Mouse (Mus musculus): ENCODE measurements around the gene Pold4.

Gene Pold4

DNA sequence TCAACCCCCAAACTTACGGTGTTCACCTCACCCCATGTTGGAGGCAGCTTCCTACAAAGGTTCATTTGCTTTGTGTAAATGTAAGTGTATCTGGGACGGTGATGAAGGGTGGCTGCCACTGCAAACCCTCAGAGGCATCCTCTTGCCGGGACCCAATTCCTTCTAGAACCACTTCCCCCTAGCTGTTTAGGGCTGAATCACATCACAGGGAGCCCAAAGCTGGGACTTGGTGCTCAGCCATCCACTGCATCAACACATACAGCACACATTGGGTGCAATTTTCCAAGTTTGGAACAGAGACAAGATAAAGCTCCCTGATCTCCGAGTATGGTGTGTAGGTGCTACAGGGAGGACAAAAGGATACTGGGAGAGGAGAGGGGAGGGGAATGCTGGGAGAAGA is 26.8 kb upstream of the Pold4 start:
- no peak for DNase-seq

DNA sequence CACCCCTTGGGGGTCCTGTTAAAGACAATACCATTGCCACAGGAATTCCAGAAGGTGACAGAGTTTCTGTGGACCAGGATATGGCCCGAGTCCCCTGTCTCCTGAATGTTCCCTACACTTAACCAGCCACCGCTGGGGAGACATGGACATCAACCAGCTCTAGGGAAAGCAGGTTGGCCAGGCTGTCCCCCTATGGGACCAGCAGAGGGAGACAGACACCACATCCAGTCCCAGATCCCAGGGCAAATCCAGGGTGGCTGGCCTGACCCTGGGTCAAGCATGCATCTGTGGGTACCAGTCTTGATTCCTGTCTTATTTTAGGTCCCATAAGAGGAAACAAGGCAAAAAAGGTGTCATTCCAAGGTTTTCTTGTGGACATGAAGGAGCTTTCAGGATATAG is 24.7 kb upstream of the Pold4 start:
- peak; percentile 79 for DNase-seq

DNA sequence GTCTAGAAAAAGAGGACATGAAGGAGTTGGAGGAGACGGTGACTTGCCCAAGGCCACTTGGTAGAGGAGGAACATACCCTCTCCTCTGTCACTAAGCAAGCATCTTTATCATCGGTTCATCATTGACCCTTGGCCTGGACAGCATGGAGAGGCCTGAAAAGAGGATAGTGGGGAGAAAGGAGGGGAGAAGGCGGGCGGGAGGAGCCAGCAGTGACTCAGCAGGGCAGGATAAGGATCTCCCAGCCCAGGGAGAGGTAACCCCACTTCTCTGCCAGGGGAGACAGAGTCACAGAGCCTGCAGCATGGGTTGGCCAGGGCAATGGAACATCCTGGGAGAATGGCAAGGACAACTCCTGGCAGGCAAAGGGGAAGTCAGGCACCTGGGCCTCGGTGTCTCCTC is 23.1 kb upstream of the Pold4 start:
- no peak for DNase-seq

DNA sequence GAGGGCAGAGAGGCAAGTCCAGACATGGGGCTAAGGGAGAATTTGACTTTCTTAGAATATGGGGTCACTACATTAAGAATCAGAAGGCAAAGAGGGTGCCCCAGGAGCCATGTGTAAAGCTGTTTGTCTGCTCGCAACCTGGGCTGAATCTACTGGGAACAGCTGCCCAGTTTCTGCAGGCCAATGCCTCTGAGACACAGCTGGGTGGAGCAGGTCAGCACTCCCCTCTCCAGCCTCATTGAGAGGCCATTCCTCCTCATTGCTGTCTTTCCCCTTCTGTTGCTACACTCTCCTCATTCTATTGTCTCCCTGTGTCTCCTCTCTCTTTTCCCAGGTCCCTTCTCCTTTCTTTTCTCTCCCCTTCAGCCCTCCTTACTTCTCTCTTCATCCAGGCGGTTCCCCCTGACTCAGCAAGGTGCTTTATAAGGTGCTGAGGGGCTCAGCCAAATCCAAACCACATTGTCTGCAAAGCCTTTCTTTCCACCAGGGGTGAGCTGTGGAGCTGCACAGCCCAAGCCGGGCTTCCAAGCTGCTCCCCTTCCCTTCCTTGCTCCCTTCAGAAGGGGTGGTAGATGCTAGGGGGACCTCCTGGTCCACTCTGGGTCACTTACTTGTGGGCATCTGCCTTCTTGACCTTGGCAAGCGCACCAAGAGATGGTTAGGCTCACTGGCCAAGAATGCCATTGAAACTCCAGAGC is 19.7 kb upstream of the Pold4 start:
- DNase-seq, result no peak

DNA sequence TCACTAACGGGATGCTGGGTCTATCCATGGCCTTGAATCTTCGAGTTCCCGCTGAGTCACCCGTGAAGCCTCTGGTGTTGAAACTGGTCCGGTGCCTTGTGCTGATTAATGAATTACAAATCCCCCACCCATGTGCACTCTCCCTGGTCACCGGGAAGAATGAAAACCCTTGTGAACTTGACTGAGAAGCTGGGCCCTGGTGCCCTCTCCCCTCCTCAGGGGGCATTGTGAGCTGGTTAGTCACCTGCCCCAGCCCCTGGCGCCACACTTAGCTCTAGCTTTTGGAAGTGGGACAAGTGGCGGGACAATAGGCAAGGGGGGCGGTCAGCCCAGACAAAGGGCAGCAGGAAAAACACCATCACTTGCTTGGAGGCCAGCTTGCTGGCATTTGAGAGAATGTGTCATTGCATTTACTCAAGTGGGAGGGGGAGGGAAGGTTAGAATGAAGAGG is 18.1 kb upstream of the Pold4 start:
- DNase-seq, result peak; percentile 75

DNA sequence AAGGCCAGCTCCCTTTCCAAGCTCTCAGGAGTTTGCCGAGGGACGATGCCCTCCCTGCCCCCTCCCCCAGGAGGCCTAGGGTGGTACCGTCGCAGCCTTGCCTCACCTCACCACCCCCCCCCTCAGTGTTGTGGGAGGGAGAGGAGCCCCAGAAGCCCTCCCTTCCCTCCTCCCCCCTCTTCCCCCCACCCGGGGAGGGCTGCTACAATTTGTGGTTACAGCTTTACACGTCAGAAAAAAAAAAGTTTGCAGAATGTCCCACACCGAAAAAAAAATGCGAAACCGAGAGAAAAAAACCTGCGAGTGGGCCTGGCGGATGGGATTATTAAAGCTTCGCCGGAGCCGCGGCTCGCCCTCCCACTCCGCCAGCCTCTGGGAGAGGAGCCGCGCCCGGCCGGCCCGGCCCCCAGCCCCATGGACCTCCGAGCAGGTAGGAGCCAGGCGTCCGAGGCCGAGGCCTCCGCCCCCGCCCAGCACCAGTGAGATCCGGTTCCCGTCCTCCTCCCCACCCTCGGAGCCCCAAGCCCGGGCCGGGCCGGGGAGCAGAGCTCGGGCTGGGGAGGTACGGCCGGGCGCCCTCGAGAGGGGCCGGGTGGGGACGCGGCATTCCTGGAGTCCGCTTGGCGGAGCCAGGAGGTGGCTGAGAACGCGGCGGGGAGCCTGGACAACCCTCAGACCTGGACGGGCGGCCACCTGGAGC is 17.5 kb upstream of the Pold4 start, which contains the start of the genes Clcf1 and AC109138.7:
Gene Clcf1 (plus strand): TSS at position 168 of the 700 bp plus-strand sequence.
Gene AC109138.7 (plus strand): TSS at position 287 of the 700 bp plus-strand sequence.
- no peak for DNase-seq

DNA sequence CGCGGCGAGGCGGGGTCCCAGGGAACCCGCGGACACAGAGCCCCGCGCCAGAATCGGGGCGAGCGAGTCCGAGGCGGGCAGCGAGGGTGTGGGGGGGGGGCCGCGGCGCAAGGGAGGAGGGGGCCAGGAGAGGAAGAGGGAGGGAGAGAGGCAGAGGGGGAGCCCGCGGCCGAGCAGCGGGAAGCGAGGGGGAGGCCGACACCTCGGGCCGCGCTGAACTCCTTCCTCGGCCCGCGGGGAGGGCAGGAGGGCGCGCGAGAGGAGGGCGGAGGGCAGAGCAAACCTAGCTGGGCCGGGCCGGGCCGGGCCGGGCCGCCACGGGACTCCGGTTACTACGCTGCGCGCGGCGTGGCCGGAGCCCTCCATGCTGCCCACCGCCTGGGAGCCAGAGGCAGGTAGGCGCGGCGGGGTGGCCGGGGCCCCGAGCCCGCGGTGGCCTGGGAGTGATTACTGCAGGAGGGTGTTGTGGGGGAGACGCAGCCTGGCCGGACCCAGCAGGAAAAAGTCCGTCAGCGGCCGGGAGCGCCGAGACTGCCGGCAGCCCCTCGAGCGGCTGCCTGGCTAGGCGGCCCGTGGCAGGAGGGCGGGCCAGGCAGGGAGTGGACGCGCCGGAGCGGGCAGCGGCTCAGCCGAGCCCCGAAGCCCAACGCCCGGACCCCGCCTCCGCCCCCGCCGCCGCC is 16.8 kb upstream of the Pold4 start:
- no peak for DNase-seq

DNA sequence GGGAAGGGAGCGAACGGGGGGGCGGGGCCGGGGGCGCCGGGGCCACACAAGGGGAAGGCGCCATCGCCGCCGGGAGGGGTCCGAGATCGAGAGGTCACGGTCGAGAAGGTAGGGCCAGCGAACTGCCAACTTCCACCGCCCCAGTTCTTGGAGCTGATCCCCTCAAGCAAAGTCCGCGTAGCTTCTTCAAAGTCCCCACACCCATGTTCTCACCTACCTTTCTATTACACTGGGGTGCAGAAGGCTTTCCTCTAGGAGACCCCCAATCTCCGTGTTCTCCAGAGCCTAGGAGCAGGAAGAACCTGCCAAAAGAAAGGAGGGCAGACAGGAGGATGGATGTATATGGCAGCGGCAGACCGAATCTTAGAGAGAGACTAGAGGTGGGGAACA is 16.3 kb upstream of the Pold4 start:
- no peak for DNase-seq

DNA sequence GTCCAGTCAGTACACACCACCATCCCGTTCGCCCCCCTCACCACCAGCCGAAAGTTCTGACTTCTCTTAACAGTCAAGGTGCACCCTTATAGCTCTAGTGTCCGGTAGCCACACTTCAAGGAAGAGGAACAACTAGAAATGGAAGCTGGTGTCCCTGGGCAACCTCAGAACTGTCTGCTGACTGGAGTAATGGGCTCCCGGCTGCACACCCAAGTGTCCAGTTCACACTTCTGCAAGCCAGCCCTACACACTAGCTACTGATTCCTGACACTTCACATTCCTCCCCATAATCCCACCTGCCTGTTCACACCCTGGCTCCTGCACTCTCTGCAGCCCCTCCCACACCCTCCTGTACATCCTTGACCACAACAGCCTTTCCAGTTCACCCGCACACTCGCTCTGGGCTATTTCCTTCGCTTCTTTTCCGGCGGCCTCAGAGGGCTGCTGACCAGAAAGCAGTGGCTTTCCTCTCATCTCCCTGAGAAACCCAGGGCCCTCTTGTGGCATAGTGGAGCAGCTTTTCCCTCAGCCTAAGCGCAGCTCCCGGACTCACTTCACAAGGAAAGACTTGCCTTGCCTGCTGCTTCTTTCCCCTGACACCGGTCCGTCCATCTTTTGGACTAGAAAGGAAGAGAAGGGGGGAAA is 15.5 kb upstream of the Pold4 start:
- DNase-seq, result no peak

DNA sequence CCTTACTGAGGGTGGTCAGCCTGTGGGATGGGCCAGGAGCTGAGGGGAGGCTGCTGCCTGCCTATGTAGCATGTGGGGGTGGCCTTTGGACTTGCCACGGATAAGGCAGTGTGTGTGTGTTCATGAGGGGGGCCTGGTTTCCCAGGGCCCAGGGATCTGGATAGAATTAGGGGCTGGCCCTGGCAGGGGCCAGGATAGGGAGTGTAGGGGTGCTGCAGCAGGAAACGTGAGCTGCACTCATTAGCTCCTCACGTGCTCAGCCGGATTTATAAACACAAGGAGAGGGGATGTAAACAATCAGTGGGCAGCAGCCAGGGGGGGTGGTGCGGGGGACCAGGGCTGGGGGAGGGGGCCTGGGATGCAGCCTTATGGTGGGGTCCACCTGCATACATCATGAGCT is 14.6 kb upstream of the Pold4 start:
- no peak for DNase-seq

DNA sequence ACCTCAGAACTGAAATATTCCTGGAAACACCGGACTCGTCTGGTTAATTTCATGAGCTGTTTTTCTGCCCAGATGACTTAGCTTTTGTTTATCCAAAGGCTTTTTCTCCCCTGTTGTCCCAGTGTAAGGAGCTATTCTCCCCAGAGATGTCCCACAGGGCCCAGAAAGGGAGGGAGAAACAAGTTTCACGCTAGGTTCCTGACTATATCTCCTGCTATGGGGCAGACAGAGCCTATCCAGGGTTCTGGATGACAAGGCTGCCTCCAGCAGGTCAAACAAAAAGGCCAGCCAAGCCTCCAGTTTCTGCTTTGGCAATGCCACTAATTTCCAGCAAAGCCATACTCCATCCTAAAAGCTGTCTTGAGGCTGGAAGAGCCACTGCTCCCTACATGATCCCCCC is 13.8 kb upstream of the Pold4 start:
- no peak for DNase-seq

DNA sequence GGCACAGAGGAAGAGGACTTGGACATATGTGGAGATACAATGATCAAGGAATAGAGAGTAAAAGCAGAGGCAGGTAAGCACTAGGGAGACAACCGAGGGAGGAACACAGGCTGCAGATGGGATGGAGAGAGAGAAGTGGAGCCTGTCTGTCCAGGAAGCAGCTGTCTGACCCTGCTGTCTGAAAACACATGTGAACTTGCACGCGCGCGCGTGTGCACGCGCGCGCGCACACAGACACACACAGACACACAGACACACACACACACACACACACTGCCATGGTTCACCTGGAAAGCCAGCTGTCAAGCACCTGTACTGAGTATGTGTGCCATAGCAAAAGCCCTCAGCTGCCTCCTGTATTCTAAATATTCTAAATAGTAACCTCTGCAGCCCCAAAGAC is 13.4 kb upstream of the Pold4 start:
- DNase-seq, result no peak

DNA sequence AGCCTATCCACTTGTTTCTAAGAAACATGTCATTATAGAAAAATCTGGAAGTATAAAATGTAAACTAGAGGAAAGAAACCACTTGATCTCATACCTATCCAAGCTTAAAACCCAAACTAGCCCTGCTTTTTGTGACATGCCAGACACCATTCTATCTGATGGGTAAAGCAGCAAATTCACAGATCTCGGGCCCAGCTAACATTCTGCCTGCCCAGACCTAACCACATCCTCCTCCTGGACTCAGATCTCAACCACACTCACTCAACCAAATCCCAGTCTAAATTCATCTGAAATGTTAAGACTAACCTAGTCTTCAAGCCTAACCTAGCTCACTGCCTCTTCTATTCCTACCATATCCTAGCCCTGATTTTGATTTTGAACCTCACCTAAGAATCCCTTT is 12.9 kb upstream of the Pold4 start:
- DNase-seq, result no peak

DNA sequence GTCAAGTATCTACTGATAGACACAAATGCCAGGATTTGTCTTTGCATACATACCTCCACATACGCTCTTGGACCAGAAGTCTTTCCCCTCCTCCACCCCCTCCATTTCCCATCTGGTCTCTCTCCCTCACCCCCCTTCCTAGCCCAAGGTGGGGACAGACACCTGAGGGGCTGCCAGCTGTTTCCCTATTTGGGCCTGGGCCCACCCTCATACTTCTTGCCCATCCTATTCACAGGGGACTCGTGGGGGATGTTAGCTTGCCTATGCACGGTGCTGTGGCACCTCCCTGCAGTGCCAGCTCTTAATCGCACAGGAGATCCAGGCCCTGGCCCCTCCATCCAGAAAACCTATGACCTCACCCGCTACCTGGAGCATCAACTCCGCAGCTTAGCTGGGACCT is 11.8 kb upstream of the Pold4 start:
- no peak for DNase-seq

DNA sequence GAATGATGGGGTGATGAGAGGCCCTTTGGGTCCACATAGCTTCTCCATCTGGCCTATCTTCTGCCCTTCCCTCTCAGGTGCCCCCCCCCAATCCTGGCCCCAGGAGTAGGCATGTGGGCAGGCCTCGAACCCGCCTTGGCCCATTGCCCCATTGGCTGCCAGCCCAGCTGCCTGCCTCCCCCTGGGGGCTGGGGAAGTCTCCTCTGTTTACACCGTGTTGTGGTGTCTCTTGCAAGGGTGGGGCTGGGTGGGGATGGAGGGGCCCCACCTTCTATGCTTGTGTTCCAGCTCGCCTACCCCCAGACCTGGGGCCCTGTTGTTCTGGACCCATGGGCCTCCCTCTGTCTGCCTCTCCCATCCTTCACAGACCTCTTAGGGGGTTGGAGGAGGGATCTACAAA is 11.3 kb upstream of the Pold4 start:
- no peak for DNase-seq

DNA sequence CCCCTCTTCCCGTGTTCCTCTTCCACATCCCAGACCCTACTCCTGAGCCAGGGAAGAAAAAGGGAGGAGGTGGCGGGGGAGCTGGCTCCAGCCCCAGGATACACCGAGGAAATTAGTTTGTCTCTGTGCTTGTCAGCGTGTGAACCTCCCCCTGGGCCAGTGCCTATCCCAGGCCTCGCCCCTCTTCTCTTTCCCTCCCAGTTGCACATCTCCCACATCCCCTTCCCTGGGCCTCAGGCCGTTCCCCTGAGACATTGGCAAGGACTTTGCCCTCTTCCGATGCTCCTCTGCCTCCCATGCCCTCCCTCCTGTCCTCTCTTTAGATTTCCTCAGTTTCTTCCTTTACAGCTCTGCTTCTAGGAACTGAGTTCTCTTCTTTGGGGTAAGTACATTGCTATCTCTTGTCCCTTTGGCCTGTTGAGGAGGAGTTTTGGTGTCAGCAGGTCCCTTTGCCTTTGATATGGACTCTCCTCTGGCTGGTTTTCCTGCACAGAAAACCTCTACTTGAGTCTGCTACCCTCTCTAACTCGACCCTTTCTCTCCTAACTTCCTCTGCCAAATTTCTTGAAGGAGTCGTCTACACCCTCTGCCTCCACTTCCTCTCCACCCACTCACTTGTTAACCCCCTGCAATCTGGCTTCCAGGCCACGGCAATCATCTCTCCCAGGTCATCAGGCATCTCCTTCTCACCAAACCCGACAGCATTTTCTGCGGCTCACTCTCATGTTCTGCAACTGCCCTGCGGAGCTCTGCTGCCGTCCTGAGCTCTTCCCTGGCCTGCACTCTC is 10.5 kb upstream of the Pold4 start:
- no peak for DNase-seq

DNA sequence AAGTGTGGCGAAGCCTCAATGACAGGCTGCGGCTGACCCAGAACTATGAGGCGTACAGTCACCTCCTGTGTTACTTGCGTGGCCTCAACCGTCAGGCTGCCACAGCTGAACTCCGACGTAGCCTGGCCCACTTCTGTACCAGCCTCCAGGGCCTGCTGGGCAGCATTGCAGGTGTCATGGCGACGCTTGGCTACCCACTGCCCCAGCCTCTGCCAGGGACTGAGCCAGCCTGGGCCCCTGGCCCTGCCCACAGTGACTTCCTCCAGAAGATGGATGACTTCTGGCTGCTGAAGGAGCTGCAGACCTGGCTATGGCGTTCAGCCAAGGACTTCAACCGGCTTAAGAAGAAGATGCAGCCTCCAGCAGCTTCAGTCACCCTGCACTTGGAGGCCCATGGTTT is 9.5 kb upstream of the Pold4 start:
- peak; percentile 64 for DNase-seq

DNA sequence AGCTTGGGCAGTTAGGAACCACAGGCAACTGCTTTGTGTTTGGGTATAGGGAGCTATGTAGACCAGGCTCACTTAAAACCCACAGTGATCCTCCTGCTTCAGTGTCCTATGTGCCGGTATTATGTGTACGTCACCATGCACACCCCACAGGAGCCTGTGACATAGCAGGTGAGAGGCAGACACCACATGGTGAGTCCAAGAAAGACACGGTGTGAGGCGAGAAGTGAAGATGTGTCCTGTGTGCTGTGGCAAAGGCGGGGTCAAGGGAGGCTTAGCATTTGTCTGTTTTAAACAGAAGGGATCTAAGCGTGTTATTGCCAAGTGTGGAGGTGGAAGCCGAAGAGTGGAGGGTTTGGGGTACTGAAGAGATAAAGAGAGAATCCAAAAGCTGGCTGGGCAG is 4.9 kb upstream of the Pold4 start:
- no peak for DNase-seq

DNA sequence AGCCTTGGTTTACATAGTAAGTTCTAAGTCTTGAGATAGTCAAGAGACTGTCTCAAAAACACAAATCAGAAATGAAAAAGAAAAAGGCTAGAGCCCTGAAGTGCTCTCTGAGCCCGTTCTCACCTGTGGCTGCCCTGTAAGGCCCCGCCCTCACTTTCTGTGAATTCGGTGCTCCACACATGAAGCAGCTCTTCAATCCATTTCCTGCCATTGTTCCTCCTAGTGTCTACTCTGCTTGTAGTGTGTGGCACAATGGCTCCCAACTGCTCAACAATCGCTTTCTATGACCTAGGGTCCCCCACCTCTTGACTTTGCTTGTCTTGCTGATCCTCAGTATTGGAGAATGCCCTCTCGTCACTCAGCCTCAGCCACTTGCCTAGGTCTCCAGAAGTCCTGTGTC is 4.3 kb upstream of the Pold4 start:
- no peak for DNase-seq

DNA sequence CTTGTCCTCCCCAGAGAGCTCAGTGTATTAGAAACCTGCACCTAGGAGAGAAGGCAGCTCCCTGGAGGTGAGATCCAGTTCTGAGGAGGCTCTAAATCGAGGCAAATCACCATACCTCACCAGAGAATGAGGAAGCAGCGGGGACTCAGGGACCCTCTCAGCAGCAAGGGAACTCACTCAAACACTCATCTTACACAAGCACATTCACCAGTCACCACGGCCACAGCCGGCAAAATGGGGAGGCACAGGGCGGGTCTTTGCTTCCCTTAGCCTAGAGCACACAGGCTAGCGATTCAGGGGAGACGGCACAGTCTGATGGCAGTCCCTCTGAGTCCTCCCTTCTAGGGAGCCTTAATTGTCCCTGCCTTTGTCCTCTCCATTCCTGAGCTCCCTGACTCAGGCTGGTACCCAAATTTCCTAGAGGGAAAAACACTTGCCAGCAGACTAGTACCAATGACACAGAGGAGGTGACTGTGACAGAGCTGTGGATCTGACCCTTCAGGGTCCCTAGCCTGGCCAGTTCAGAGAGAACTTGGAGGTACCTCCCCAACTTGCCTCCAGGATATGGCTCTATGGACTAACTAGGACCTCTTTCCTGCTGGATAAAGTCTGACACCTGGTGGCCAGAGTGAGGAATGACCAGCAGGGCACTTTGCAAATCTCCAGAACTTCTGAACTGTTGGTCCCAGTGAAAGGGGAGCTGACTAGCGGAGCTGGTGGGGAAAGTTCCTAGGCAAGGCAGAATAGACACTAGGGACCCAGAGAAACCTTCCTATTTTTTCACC is 3.6 kb upstream of the Pold4 start:
- peak; percentile 67 for DNase-seq

DNA sequence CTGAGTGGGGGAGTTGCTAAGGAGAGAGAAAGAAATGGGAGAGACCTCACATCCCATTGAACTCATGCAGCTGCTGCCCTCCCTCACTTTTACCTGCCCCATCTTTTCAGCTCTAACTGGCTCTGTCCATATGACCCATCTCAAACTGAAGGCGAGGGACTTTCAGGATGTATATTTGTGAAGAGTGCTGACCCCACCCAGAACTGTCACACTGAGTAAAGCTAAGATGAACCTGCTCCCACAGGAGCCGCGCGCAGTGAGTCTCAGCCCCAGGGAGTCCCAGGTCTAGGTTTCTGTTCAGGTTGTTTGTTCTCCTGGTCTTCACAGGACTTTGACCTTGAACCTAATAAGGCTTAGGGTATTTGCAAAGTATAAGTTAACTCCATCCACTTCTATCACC is 2.8 kb upstream of the Pold4 start:
- no peak for DNase-seq
